Mouse (Mus musculus) liver, embryonic 11.5 days (tissue): ENCODE data around the gene Camkv. TPM values are rescaled to one million over a fixed set of nuclear protein-coding genes. Genes with fewer than 3 reads are reported as not detected.
A peak's percentile ranks its signal among the peaks of the same experiment; 100 is the strongest.

Experiments used
- ATAC-seq: fragments of 200-750 bp; cut with Nextera tagmentation; replicated peaks from 2 replicates; pipeline ENCODE4 v1.8.0; 2017; ENCODE audit warnings: moderate number of reproducible peaks, mild to moderate bottlenecking, moderate TSS enrichment, moderate library complexity; ENCODE audit not compliant: low FRiP score
- DNase-seq: peaks from one replicate; pipeline ENCODE4 v3.0.0-alpha.2; 2017; ENCODE audit warnings: low spot score
- H3K27ac ChIP-seq: fragments of 300-500 bp; sonication (generic); 2 replicates; pipeline ENCODE4 v1.5.1; 2014; ENCODE audit warnings: mild to moderate bottlenecking, low read depth, low read length, control low read depth
- H3K27me3 ChIP-seq: fragments of 300-500 bp; sonication (generic); replicated peaks from 2 replicates; pipeline ENCODE4 v1.6.1; 2014; ENCODE audit warnings: low read length, mixed read lengths; ENCODE audit not compliant: control insufficient read depth, insufficient read depth
- H3K36me3 ChIP-seq: fragments of 300-500 bp; sonication (generic); 2 replicates; pipeline ENCODE4 v1.6.1; 2014; ENCODE audit warnings: mild to moderate bottlenecking, low read length, moderate library complexity, mixed read lengths; ENCODE audit not compliant: control insufficient read depth, insufficient read depth
- H3K4me1 ChIP-seq: fragments of 300-500 bp; sonication (generic); replicated peaks from 2 replicates; pipeline ENCODE4 v1.6.1; 2014; ENCODE audit warnings: low read length, mixed read lengths; ENCODE audit not compliant: control insufficient read depth, insufficient read depth
- H3K4me2 ChIP-seq: fragments of 300-500 bp; sonication (generic); 2 replicates; pipeline ENCODE4 v1.6.1; 2014; ENCODE audit warnings: mild to moderate bottlenecking, control low read depth, moderate library complexity
- H3K4me3 ChIP-seq: fragments of 300-500 bp; sonication (generic); 2 replicates; pipeline ENCODE4 v1.5.1; 2014; ENCODE audit warnings: low read depth, low read length, control low read depth
- H3K9ac ChIP-seq: fragments of 300-500 bp; sonication (generic); 2 replicates; pipeline ENCODE4 v1.6.1; 2014; ENCODE audit warnings: low read depth, low read length, control low read depth
- H3K9me3 ChIP-seq: fragments of 300-500 bp; sonication (generic); 2 replicates; pipeline ENCODE4 v1.6.1; 2016; ENCODE audit warnings: low read length, inconsistent platforms, mixed read lengths; ENCODE audit not compliant: control insufficient read depth
- WGBS: fragments of 180-500 bp; shearing (Covaris S2); extraction: QIAGEN DNeasy Blood & Tissue Kit; methylation state at CpG from one replicate; pipeline ENCODE4 v1.1.7; 2014; 5-methylcytosine and 5-hydroxymethylcytosine counted together
- polyA plus RNA-seq: library from polyadenylated mRNA; unstranded; fragments of >200 nt; fragmentation: Nextera tagmentation; extraction: Ambion mirVana; gene quantifications from 2 replicates; pipeline ENCODE4 v1.2.1, GENCODE M21; 2014

The Camkv gene
- polyA plus RNA-seq, 1 experiment from 2014 or later = 0.56 TPM

- Histone ChIP-seq H3K36me3 (no peaks in the 10 kb centered on the region), H3K27me3 (no peaks in the 10 kb centered on the region; the same call in 1 of the 2 replicates), H3K27ac (no peak overlapping the region), H3K9me3 (no peaks in the 10 kb centered on the region), H3K4me3 (no peak overlapping the region), H3K4me2 (no peak overlapping the region), H3K4me1 (no peaks in the 10 kb centered on the region), H3K9ac (no peak overlapping the region)
- DNase-seq = no peak
- ATAC-seq = no peak
- 69% methylated on average over 16 of the region's 16 CpGs for WGBS
These were observed 20.6 kb upstream of the Camkv start for GRCm38 (mm10) chr9:107914764-107915420.

DNA sequence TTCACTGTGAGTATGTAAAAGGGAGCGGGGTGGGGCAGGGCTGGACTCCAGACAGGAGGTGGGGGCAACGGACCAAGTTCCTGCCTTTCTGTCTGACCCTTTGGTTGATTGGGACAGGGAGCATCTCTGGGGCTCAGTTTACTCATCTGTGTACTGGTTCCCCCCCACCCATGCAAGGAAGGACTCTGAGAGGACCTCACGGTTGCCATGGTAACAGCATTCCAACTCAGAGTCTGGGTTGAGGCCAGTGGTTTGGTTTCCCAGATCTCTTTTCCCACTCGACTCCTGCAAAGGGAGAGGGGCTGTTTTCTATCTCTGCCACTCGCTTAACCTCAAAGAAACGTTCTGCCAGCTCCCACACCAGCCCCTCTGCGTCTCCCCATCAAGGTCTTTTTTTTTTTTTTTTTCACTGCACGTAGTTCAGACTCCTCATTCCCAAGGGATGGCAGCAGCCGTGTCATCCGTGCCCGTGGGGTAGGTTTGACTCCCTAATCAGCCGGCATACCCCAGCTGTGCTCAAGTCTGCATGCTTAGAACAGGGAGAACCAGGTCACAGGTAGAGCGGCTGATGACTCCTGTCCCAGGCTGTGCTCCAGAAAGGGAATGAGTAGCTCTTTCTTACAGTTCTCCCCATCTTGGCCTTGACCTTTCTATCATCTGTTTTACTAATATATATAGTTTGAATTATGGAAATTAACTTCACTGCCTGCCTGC, 17.4 kb upstream of the Camkv start:
- WGBS = 42% methylated on average over 13 of the region's 13 CpGs

GRCm38 (mm10) chr9:107918884-107919283, 16.6 kb upstream of the Camkv start:
- Histone ChIP-seq H3K4me2 (no peak overlapping the region), H3K27me3 (peaks cover 2% of the 10 kb centered on the region), H3K4me1 (0 out of 2 replicates have a peak, but pooled peaks cover 1% of the 10 kb centered on the region), H3K4me3 (no peak overlapping the region), H3K9me3 (no peaks in the 10 kb centered on the region), H3K27ac (no peak overlapping the region), H3K36me3 (no peaks in the 10 kb centered on the region), H3K9ac (no peak overlapping the region)
- DNase-seq = no peak
- ATAC-seq = no peak
- 70% methylated on average over 6 of the region's 6 CpGs for WGBS

More for the DNA sequence above, 17.4 kb upstream of the Camkv start:
- Histone ChIP-seq H3K36me3 (no peaks in the 10 kb centered on the region), H3K9ac (no peak overlapping the region), H3K4me1 (no peaks in the 10 kb centered on the region), H3K4me3 (no peak overlapping the region), H3K27ac (no peak overlapping the region), H3K27me3 (no peaks in the 10 kb centered on the region; the same call in 1 of the 2 replicates), H3K9me3 (no peaks in the 10 kb centered on the region), H3K4me2 (no peak overlapping the region)
- DNase-seq (no peak), ATAC-seq (no peak)

DNA sequence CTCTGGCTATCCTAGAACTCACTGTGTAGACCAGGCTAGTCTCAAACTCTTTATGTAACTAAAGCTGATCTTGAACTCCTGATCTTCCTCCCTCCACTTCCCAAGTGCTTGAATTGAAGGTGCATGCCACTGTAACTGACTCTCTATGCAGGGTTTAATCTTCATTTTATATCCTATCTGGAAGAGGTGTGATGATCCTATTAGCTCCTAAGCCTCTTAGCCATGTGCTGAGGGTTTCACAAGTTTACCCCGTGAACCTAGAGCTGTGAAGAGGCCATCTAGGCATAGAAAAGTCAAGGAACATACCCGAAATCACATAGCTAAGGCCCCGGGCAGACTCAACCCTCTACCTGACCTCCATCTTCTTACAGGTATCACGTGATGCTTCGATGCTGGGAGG, 16.0 kb upstream of the Camkv start:
- Histone ChIP-seq H3K4me1 (0 out of 2 replicates have a peak, but pooled peaks cover 3% of the 10 kb centered on the region), H3K9me3 (no peaks in the 10 kb centered on the region), H3K9ac (no peak overlapping the region), H3K27ac (no peak overlapping the region), H3K36me3 (no peaks in the 10 kb centered on the region), H3K27me3 (peaks cover 3% of the 10 kb centered on the region), H3K4me2 (no peak overlapping the region), H3K4me3 (no peak overlapping the region)
- no peak for DNase-seq
- ATAC-seq = no peak
- 65% methylated on average over 5 of the region's 5 CpGs for WGBS

GRCm38 (mm10) chr9:107923021-107923420, 12.5 kb upstream of the Camkv start:
- ATAC-seq = peak; percentile 58; the same call in 1 of the 2 replicates
- Histone ChIP-seq H3K36me3 (no peaks in the 10 kb centered on the region), H3K4me2 (no peak overlapping the region), H3K4me3 (no peak overlapping the region), H3K27ac (no peak overlapping the region), H3K9ac (no peak overlapping the region), H3K9me3 (no peaks in the 10 kb centered on the region), H3K4me1 (0 out of 2 replicates have a peak, but pooled peaks cover 6% of the 10 kb centered on the region), H3K27me3 (peaks cover 3% of the 10 kb centered on the region)
- WGBS = 32% methylated on average over 7 of the region's 7 CpGs
- no peak for DNase-seq

DNA sequence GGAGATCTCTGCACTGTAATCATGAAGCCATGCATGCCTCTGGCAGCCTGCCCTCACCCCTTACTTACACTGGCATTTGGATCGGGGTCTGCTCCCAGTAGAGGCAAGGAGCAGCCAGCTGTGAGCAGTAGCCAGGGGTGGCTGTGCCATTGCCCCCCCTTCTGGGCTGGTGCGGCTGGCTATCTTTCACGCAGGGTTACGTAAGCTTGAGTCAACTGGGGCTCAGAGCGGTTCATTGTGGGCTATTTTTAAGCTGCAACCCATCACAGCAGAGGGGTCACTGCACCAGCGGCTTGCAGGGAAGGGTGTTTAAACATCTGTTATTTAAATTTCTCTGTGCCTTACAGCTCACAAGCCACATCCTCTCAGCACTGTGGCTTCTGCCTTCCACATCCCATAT, 11.5 kb upstream of the Camkv start:
- Histone ChIP-seq H3K36me3 (no peaks in the 10 kb centered on the region), H3K9me3 (no peaks in the 10 kb centered on the region), H3K4me2 (no peak overlapping the region), H3K27ac (no peak overlapping the region), H3K27me3 (peaks cover 3% of the 10 kb centered on the region), H3K4me1 (0 out of 2 replicates have a peak, but pooled peaks cover 11% of the 10 kb centered on the region), H3K4me3 (no peak overlapping the region), H3K9ac (no peak overlapping the region)
- no peak for DNase-seq
- no peak for ATAC-seq
- 43% methylated on average over 6 of the region's 6 CpGs for WGBS

DNA sequence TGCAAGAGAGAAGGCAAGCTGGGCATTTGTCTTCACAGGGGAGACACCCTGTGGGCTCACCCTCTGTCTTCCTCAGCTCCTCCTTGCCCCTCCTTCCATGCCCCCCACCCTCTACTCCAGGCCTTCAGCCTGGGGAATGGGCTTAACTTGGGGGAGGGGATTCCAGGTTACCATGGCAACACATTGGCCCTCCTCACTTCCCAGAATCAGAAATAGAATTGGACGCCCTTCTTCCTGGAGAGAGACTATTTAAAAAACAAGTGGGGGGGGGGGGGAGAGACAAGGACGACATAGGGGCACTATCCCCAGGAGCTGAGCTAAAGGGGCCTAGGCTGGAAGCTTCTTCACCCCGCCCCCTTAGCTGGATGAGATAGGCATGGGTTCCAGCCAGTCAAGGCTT, 10.2 kb upstream of the Camkv start:
- H3K4me1 ChIP-seq = 0 out of 2 replicates have a peak, but pooled peaks cover 11% of the 10 kb centered on the region
- WGBS = 34% methylated on average over 3 of the region's 3 CpGs

DNA sequence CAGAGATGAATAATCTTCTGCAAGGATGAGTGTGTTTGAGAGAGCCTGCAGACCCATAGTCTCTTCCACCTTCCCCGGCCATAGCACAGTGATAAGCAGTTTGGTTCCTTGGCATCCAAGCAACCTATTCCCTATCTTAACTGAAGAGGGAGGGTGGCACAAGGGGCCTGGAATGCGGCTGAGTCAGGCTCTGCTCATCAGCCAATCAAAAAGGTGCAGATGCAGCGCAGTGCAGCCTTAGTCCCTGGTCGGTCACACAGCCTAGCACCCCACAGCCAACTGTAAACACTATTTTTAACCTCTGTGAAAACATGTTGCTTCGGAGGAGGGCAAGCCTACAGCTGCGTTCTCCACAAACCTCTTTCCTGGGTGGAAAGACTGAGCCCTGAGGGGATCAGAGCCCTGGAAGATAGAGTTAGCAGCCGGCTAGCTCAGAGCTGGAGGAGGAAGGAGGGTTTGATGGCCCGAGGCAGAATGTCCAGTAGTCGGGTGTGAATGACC, 8.5 kb upstream of the Camkv start:
- H3K27ac ChIP-seq = no peak overlapping the region
- H3K4me3 ChIP-seq = no peak overlapping the region
- no peaks in the 10 kb centered on the region for H3K9me3 ChIP-seq
- 0 out of 2 replicates have a peak, but pooled peaks cover 11% of the 10 kb centered on the region for H3K4me1 ChIP-seq
- no peak overlapping the region for H3K4me2 ChIP-seq
- DNase-seq = no peak
- no peak overlapping the region for H3K9ac ChIP-seq
- peaks cover 3% of the 10 kb centered on the region for H3K27me3 ChIP-seq
- WGBS = 39% methylated on average over 9 of the region's 9 CpGs
- ATAC-seq = no peak
- H3K36me3 ChIP-seq = no peaks in the 10 kb centered on the region

More for the DNA sequence above, 10.2 kb upstream of the Camkv start:
- Histone ChIP-seq H3K27me3 (peaks cover 3% of the 10 kb centered on the region), H3K27ac (no peak overlapping the region), H3K4me3 (no peak overlapping the region), H3K36me3 (no peaks in the 10 kb centered on the region), H3K9ac (no peak overlapping the region), H3K9me3 (no peaks in the 10 kb centered on the region), H3K4me2 (no peak overlapping the region)
- ATAC-seq = no peak
- DNase-seq = no peak
